Mouse (Mus musculus) layer of hippocampus, adult 9-11 months (tissue): ENCODE measurements around the gene Gm8246.
"Not testable (repeated sequence)": the region's sequence is repeated elsewhere in the genome, so short reads cannot be mapped to it uniquely, and the experiment has no call there.

Experiments
- DNase-seq: peaks from one replicate; pipeline ENCODE4 v3.0.0; 2022

The Gm8246 gene

GRCm38 (mm10) chr14:5477730-5478129, at the start of gene Gm8246:
Gm8246 (minus strand) TSS chr14:5477830.
- DNase-seq: not testable (repeated sequence)

GRCm38 (mm10) chr14:5501374-5501773, 23.7 kb upstream of the Gm8246 start, which contains the start of gene Gm3488:
Gm3488 (plus strand) TSS chr14:5501674.
- not testable (repeated sequence) for DNase-seq

DNA sequence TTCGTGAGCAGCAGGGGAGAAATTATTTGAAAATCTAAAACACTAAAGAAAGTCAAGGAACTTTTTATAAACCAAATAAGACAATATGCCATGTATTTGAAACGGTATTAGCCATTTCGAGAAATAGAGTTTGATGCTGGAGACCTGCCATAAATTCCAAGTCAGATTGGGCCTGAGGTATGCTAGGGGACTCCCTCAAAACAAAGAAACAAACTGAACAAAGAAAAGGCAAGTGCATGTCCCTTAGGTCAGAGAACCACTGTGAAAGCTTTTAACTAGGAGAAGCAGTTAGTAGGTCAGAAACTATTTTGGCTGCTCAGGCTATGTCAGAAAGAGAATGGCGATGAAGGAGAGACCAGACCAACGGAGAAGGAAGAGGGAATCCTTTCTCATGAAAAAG, 6.3 kb upstream of the Gm8246 start, which contains the start of gene Gm3187:
Gene Gm3187, plus strand, starts transcription at position 301 of the 400 bp plus-strand sequence.
- not testable (repeated sequence) for DNase-seq

DNA sequence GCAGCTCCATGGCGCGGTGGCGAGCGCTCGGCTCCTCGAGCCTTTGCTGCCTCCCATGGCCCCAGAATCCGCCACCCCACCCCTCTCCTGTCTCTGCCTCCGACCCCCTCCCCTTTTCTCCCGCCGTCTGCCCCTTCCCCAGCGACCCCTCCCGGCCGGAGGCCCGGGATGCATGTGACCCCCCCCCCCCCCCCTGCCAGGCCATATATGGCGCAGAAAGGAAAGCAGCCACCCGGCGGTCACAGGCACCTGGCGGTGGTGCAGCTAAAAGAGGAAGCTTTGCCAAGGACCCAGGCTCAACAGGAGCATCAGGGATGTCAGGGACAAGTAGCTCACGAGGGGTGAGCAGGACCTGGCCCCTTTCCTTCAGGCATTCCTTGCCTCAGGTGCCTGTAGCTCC, 17.2 kb downstream of the Gm8246 start:
- not testable (repeated sequence) for DNase-seq

DNA sequence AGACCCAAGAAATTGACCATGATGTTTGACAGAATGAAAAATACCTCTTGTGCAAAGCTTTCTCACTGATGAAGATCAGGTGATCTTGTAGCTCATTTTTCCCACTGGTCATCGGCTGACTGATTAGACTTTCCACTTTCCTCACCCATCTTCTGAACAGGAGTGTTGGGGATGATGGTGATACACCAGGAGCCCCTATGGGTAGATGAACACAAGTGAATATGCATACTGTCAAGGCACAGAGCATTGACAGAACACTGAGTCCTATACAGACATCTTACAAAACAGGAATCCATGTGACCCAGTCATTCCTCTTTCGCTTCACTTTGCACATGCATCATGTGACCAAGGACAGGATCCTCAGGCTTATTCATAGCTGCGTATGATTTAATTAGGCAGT, 22.3 kb downstream of the Gm8246 start, which contains the start of gene Gm3194:
Gene Gm3194, minus strand, starts transcription at position 101 of the 400 bp plus-strand sequence.
- DNase-seq: not testable (repeated sequence)
